Mouse (Mus musculus) urinary bladder, postnatal 25 days (tissue): ENCODE data around the gene Sprr2i.

Source experiments
- DNase-seq: peaks from one replicate; pipeline ENCODE4 v3.0.0; 2022; ENCODE audit warnings: low spot score

Sprr2i gene

DNA sequence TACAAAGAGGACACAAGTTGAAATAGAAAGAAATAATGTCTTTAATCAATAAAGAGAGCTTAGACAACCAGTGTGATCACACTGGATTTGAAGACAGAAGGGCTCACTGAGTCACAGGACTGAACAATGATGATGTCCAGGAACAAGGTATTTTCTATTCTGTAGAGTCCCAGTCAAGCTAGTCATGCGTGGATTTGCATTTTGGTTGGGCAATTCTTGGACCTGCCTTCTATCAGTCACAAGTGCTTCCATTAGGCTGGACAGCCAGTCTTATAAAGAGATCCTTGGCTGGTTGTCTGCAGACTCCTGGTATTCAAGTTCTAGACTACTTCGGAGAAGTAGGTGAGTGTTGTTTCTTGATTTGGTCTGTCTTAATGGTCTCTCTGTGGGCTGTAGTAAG, at the start of gene Sprr2i:
Gene Sprr2i (plus strand): TSS at position 301 of the 400 bp plus-strand sequence.
- DNase-seq, result no peak

DNA sequence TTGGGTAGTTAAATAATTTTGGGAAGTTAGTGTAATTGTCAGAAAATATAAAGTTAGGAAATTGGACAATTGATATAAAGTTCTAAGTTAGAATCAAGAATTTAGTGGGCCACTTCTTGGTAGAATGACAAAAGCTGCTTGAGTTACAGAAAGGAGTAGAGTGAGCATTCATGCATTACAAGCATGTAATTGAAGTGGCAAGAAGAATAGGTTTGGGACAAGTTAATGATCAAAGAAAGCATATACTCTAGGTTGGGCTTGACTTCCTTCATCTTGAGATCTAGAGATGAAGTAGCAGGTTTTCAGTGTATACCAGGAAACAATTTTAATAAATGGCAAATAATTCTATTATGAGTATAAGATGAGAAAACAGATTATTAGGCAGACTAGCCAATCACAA, 46.2 kb upstream of the Sprr2i start:
- no peak for DNase-seq

DNA sequence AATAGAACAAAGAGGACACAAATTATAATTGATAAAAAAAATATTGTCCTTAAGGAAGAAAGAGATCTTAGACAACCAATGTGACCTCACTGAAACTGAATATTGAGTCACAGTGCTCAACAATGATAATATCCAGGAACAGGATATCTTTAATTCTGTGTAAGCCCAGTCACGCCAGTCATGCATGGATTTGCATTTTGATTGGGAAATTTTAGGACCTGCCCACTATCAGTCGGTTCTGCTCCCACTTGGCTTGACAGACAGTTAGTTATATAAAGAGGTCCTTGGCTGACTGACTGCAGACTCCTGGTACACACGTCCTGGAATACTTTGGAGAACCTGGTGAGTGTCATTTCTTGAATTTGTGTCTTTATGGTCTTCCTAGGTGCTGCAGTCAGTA, 42.9 kb upstream of the Sprr2i start, which contains the start of gene Sprr2f:
Gene Sprr2f (plus strand): TSS at position 301 of the 400 bp plus-strand sequence.
- no peak for DNase-seq

DNA sequence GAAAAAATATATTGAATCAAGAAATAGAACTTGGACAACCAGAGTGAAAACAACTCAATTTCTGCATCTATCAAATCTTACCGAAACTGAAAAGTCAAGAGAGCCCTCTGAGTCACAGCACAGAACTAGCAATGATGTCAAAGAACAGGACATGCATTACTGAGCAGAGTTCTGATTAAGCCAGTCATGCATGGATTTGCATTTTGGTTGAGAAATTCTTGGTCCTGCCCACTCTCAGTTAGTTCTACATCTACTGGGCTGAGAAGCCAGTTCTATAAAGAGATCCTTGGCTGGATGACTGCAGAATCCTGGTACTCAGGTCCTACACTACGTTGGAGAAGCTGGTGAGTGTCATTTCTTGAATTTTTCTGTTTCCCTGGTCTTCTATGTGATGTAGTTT, 34.2 kb upstream of the Sprr2i start:
- DNase-seq, result no peak

DNA sequence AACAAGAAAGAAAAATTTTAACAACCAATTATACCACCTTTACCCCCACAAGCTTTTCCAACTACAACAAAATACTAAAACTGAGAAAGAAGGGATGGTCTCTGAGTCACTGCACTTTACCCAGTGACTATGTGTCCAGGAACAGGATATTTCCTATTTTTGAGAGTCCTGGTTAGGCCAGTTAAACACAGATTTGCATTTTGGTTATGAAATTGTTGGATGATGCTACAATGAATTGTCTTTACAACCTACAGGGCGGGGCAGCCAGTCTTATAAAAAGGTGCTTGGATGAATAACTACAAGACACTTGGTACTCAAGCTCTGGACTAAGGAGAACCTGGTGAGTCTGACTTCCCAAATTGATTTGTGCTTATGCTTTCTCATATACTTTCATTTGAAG, 22.4 kb upstream of the Sprr2i start, which contains the start of gene Sprr2h:
Gene Sprr2h (plus strand): TSS at position 301 of the 400 bp plus-strand sequence.
- no peak for DNase-seq

DNA sequence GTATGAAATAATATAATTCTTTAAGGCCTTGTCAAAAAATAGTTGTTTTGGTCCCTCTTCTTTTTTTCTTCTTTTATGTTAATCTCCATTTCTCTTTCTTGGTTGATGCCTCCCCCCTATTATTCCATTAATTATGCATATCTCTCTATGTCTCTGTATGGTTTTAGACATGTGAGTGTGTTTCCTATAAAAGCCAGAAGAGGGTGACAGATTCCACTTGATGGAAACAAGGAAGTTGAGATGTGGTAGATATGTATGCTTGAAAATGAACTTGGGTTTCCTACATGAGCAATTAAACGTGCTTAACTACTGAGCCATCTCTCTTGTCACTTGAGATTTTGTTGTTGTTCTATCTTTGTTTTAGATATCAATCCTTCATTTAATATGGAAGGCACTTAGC, 13.5 kb upstream of the Sprr2i start:
- DNase-seq, result no peak

DNA sequence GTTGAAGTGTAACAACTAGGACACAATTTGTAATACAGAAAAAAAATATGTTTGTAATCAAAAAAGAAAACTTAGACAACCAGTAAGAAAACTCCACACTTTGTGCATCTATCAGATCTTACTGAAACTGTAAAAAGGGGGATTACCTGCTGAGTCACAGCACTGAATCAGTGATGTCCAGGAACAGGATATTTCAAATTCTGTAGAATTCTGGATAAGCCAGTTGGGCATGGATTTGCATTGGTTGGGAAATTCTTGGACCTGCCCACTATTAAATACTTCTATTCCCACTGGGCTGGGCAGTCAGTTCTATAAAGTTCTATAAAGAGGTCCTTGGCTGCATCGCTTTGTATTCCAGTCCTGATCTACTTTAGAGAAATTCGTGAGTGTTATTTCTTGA, 10.0 kb downstream of the Sprr2i start, which contains the start of gene Sprr2j-ps:
Gene Sprr2j-ps (plus strand): TSS at position 301 of the 400 bp plus-strand sequence.
- no peak for DNase-seq

DNA sequence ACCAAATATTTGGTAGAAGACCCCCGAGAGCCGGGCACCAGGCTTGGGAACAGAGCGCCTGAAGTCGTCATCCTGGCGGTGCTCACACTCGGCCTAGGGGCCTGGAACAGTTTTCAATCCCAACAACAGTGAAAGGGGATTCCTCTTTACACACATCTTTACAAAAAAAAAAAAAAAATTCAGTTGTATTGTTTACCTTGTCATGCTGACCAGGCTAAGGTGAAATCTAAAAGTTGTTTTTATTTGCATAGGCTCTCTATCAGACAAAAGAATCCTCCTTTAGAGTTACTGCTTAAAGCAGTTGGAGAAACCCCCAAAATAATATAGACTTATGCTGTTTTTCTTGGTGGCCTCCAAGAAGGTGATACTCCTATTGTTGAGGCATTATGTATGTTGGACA, 21.5 kb downstream of the Sprr2i start, which contains the start of gene Gm9774:
Gene Gm9774 (minus strand): TSS at position 101 of the 400 bp plus-strand sequence.
- no peak for DNase-seq

DNA sequence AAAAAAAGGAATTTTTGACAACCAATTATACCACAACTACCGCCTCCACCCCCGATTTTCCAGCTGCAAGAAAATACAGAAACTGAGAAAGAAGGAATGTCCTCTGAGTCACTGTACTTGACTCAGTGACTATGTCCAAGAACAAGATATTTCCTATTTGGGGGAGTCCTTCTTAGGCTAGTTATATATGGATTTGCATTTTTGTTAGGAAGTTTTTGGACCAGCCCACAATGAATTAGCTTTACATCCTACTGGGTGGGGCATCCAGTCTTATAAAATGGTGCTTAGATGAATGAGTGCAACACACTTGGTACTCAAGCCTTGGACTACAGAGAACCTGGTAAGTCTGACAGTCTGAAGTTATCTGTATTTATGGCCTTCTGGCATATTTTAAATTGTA, 24.5 kb downstream of the Sprr2i start, which contains the start of gene Sprr2k:
Gene Sprr2k (plus strand): TSS at position 301 of the 400 bp plus-strand sequence.
- DNase-seq, result no peak

DNA sequence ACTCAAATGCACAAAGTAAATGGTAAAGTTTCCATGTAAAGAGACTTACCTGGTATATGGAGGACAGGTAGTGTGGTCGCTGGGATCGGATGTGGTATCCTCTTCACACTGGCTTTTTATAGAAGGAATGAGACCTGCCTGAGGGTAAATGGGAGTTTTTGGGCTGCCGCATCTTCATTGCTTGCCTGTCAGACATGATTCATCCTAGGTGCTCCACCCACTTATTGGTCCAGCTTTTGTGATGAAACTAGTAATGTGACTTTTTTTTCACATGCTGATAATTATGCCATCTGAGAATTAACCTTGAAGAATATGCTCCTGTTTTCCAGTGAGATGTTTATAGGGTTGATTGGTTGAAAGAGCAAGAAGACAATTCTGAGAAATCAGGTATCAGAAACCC, 30.9 kb downstream of the Sprr2i start, which contains the start of gene Sprr1b:
Gene Sprr1b (minus strand): TSS at position 101 of the 400 bp plus-strand sequence.
- no peak for DNase-seq

DNA sequence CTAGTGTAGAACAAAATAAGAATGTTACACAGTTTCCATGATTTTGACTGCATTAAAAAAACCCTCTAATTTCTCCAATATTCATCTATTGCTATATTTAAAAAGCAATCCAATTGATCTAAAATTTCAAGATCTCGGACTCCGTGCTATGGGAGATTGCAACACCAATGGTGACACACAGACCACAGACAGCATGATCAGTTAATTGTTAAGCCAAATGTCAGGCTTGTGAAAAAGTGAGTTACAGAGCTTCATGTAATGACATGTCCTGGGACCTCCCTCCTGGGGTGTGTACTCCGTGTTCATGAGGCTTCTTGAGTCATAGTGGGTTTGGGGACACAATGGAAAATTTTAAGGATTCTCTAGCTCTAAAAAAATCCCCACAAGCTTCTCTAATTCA, 32.4 kb downstream of the Sprr2i start:
- DNase-seq, result no peak

DNA sequence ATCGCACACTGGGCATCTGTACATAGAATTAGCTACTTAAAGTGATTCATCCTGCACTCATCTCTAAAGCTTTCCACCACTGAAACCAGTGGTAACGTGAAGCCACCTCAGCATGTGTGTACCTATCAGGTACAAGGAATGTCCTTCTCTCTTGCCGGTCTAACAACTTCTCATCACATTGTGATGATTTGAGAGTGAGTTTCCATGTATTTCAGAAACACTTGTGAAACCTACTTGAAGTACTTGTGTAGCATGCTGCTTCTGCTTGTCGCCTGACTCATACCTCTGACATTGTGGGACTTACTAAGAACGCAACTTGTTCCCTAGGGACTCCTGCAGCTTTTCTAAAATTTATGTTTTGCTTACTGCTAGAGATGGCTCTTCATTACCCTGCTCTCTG, 47.4 kb downstream of the Sprr2i start:
- no peak for DNase-seq

DNA sequence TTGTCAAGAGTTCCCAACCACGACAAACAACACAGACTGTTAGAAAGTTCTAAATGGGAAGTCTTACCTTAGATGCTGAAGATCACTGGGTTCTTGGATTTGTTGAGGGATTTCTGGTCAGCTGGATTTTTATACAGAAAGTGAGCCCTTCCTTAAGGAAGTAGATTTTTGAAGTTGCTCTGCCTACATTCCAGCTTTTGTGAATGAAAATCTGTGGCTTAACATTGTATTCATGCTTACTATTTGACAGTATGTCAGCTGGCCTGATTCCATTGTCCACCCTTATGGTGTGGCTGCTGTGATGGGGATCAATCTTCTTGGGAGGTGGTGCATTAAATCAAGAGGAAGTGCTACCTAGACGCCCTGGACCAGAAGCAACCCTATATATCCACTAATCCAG, 50.8 kb downstream of the Sprr2i start, which contains the start of gene Sprr3:
Gene Sprr3 (minus strand): TSS at position 101 of the 400 bp plus-strand sequence.
- no peak for DNase-seq
